Mouse (Mus musculus) spleen, adult 12 weeks (tissue): ENCODE measurements at regions not wholly inside any gene's neighbourhood (a gene's known extent, or its start where the extent isn't known, plus 50 kb on each side); places are given as distances from the start of the nearest gene placed in this dataset.

ENCODE experiments used
- DNase-seq: peaks from one replicate; pipeline ENCODE4 v3.0.0; 2022; ENCODE audit warnings: low spot score

- no peak for DNase-seq
Observed at GRCm38 (mm10) chr5:64609378-64610087, 193.7 kb upstream of the Klf3 start.

- DNase-seq, result no peak
Observed at GRCm38 (mm10) chr5:64610146-64610545, 193.0 kb upstream of the Klf3 start.

DNA sequence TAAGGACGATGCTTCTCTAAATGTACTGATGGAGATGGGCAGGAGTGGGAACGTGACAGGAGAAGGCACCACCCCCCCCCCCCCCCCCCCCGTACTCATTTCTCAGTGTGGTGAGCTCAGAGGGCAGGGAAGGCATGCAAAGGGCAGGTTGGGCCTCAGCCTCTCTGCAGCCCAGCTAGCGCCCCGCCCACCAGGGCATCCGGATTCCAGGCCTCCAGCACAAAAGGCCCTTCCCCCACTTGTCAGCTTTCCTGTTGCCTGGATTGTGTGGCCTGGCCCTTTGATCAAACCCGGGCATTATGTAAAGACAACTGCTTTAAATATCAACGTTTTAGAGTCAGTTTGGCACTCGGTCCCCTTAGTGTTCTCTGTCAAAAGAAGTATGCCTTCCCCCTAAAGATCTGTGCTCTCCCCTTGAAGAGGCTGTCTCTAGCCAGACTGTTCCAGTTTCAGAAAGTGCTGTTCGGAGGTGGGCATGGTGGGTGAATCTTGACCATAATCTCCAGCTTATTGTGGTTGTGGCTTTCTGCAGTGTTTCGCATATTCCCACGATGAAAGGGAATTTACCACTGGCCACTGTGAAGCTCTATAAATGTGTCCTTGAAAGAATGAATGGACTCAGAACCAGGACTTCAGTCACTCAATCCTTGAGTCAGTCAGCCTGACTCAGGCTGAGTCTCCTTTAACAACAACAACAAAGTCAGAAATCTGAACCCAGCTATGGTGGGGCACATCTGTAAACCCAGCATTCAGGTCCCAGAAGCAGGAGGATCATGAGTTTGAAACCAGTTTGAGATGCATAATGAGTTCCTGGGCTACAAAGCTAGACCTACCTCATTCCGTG is 192.4 kb upstream of the Klf3 start:
- no peak for DNase-seq

- no peak for DNase-seq
Observed at GRCm38 (mm10) chr5:64612017-64612416, 191.2 kb upstream of the Klf3 start.

DNA sequence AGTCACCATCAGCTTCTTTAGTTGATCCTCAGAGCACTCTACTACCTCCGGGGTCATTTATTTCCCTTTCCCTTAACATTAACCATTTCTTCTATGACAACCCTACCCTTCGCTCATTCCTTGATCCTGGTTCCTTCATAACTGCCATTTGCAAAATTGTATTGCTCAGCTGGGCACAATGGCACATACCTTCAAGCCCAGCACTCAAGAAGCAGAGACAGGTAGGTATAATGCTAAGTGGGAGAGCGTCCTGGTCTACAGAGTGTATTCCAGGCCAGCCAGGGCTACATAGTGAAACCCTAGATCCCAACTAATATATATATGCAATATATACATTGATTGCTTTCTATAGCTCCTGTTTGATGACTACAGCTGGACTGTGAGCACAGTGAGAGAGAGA is 189.5 kb upstream of the Klf3 start:
- DNase-seq, result no peak

GRCm38 (mm10) chr5:64618126-64618525 is 185.1 kb upstream of the Klf3 start:
- DNase-seq, result no peak

DNA sequence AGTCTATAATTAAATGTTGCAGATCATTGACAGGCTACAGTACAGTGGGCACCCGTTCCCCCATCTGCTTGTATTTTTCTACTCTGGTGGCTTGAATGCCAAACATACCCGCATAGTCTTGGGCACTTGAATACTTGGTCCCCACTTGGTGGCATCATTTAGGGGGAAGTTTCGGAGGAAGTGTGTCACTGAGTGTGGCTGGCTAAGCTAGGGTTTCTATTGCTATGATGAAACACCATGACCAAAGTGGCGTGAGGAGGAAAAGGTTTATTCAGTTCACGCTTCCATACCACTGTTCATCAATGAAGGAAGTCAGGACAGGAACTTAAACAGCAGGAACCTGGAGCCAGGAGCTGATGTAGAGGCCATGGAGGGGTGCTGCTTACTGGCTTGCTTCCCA is 183.4 kb upstream of the Klf3 start:
- no peak for DNase-seq

DNA sequence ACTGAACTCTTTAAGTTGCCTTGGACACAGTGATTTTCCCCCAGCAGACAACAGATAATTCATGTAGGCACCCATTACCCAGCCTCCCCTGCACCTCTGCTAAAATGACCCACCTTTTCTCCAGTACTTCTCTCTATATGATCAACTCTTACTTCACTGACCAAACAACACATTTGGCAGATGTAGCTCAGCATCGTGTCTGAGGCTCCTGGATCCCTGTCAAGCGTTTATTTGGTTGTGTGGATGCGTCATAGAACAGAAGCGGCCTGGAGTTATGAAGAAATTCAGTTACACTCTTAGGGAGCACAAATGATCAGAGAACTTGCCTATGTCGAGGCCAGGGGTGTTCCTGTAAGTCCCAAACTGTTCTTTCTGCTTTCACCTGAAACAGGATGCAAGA is 182.5 kb upstream of the Klf3 start:
- DNase-seq, result no peak

- DNase-seq, result no peak
Observed at GRCm38 (mm10) chr5:64621386-64621785, 181.8 kb upstream of the Klf3 start.

DNA sequence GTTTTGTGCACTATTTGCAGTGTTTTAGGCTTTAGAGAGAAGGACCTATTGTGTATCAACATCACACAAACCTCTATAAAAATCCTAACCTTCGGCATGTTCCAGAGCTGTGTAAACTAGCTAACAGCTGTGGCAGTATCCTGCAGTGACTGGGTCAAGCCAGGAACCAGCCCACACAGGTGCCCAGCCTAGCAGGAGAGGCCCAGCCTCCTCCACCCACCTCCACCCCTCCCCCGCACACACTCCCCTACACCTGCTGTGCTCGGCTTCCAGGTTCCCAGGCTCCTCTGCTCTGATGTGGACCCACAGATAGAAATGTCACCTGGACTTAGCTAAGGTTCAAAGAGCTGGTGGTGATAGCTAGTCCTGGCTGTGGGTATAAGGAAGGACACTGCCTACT is 179.5 kb upstream of the Klf3 start:
- DNase-seq, result no peak

DNA sequence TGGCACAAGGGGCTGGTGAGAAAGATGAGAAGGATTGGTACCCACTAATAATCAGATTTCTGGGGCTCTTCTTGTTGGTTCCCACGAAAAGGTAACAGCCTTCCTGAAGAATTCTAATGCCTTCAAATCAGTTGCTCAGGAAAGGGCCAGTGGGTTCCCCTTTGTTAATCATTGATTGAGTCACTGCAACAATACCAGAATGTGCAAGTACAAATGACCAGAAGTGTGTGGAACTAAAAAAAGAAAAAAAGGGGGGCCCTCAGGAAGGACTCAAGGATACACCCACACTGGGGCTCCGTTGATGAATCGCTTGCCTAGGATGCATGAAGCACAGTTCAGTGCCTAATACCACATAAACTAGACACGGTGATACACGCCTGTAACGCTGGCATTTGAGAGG is 179.0 kb upstream of the Klf3 start:
- DNase-seq, result no peak

DNA sequence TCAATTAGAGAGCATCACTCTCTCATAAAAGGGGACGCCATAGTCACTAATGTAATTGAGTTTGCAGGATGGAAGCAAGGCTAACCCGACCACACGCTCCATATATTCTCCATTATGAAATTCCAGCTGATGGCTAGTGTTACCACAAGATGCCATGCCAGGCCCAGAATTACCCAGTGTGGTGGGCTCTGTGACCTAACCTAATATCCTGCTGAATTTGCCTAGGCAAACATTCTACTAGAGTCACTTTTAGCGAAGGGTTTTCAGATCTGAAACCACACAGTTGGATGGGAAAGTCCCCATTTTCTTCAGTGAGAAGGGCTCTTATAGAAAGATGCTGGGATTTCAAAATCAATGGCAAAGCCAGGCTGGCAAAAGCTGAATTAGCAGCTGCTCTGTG is 177.8 kb upstream of the Klf3 start:
- no peak for DNase-seq

GRCm38 (mm10) chr5:64625841-64626298 is 177.3 kb upstream of the Klf3 start:
- DNase-seq, result no peak

- no peak for DNase-seq
Observed at GRCm38 (mm10) chr5:64626351-64626750, 176.8 kb upstream of the Klf3 start.

DNA sequence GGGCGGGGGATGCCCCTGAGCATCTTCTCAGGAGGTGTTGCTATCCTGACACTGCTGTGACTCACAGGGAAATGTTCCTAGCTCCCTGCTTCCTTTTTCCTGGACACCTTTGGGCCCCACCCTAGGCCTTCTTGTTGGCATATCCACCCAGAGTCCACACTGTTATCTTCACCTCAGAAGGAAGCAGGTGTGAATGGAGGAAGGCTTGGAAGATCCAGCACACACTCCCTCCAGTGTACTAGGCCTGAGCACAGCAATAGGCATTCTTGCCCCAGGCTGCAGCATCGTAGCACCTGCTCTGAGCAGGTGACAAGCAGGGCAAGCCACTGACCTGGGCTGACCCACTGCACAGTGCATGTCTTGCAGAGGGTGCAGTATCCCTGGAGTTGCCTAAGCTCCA is 172.6 kb upstream of the Klf3 start:
- no peak for DNase-seq

- DNase-seq, result no peak
Observed at GRCm38 (mm10) chr5:64632171-64632570, 171.0 kb upstream of the Klf3 start.

GRCm38 (mm10) chr5:64634008-64634407 is 169.2 kb upstream of the Klf3 start:
- no peak for DNase-seq

- DNase-seq, result no peak
Observed at GRCm38 (mm10) chr5:64634721-64635120, 168.5 kb upstream of the Klf3 start.

DNA sequence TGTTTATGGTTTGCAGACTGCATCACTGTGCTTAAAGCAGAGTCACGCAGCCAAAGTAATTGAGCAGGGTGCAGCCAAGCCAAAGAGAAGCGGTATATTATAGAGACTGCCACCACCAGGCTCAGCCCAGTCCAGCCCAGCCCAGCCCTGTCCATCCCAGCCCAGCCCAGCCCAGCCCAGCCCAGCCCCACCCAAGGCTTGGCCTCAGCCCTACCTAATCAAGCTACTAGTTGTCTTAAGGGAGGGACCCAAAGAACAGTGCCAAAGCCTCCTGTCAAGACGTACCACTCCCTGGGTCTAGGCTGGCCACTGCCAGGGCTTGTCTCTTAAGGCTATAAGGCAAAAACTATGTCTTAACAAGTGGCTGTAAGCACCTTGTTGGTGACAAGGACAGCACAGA is 166.9 kb upstream of the Klf3 start:
- DNase-seq, result no peak

GRCm38 (mm10) chr5:64643584-64643983 is 159.6 kb upstream of the Klf3 start:
- no peak for DNase-seq

DNA sequence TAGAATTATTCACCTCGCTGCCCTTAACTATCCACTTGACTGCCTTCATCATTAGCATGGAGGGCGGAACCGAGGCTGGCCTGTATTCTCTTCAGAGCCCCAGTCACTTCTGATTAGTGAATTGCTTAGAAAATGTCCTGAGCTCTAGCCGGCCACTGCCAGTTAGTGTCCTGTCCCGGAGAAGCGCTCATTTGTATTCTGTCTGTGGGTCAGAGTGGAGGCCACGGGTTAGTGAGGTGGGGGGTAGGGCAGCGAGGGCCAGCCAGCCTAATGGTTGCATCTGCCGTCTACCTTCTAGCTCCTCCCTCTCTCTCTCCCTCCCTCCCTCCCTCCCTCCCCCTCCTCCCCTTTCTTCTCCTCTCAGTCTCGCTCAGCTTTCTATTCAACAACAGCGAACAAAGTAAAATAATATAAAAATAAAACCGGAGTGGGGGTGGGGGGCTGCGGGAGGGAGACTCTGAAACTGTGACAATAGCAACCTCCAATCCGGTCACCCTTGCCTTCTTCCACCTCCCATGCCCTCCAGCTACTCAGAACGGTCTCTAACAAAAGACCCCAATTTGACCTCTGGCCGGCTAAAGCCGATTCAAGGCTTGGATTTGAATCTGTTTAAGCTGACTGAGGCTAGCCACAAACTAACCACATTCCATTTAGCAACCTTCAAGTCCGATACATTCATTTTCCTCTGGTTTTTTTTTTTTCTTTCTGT is 155.6 kb upstream of the Klf3 start:
- no peak for DNase-seq

DNA sequence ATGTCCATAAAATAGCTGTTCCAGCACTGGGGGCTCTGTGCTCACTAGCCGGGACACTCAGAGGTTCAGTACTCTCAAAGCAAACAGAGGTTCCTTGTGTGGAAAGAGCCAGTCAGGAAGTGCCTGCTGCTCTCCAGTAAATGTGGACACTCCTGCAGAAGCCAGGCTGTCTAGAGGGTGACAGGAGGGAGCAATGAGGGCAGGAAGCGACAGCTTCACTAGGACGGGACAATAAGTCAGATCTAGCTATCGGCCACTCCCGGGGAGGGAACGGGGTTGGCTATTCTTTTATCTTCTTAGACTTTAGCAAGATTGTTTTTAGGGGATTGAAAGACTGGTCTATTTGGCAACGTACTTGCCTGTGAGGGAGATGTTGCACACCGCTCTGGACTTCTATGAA is 154.7 kb upstream of the Klf3 start:
- no peak for DNase-seq

DNA sequence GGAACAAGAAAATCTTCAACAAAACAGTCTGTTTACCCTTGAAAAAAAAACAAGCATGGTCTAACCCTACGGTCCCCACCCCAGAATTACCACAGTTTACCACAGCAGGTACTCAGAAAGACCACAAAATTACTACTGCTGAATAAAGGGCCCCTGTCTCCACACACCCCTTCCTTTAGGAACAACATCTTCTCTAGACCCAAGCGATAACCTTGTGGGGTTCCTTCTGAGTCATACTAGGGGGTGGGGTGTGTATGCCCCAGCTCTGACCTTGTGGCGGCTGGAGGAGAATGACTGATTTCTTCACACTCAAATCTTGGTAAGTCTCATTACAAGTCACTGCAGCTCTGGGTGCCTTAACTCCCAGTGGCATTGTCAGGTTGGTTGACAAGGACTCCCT is 151.8 kb upstream of the Klf3 start:
- DNase-seq, result no peak
